ENCODE assay signal across 8 mouse cellular contexts in genomic region chr7:47050366-47050765, GRCm38 (mm10). TPM values are rescaled to one million over a fixed set of nuclear protein-coding genes. Genes with fewer than 3 reads are reported as not detected.
DNase-seq lines count a peak whose midpoint lies in the region; ATAC-seq and TF ChIP-seq lines count a peak whose summit lies in the region.

Gene Tmem86a (plus strand): TSS chr7:47050601.

- H3K9ac ChIP-seq in CH12.LX (ENCODE audit: insufficient read depth, low read depth): peak within 1 kb of the TSS; percentile 15; the same call in 1 of the 2 replicates
- peak within 1 kb of the TSS; percentile 74 for H3K9ac ChIP-seq in forebrain, embryonic 11.5 days (ENCODE audit: low read length)
- peak within 1 kb of the TSS; percentile 78 for H3K9ac ChIP-seq in heart, embryonic 16.5 days (ENCODE audit: low read length)
- peak within 1 kb of the TSS; percentile 61 for H3K9ac ChIP-seq in liver, embryonic 15.5 days
- peak within 1 kb of the TSS; percentile 74 for H3K9ac ChIP-seq in neural tube, embryonic 12.5 days

- TF ChIP-seq RAD21 in CH12.LX (IDR thresholded peaks at IDR 0.05; ENCODE audit: low read depth, low read length): no peak

- peak within 1 kb of the TSS; percentile 51 to 74 (median 59) for H3K4me3 ChIP-seq in CH12.LX (replicated peaks in 1 of 3; ENCODE audit: low read depth in 2 of 3, low read length in 2 of 3, poor library complexity in 1 of 3)
- H3K4me3 ChIP-seq in forebrain, embryonic 11.5 days (ENCODE audit: low read depth, low read length): peak within 1 kb of the TSS; percentile 81
- peak within 1 kb of the TSS; percentile 78 for H3K4me3 ChIP-seq in heart, embryonic 16.5 days (ENCODE audit: low read length)
- H3K4me3 ChIP-seq in liver, embryonic 15.5 days (replicated peaks): peak within 1 kb of the TSS; percentile 70
- peak within 1 kb of the TSS; percentile 69 for H3K4me3 ChIP-seq in neural tube, embryonic 12.5 days

- no peak for TF ChIP-seq EP300 in CH12.LX (IDR thresholded peaks at IDR 0.05; ENCODE audit: low read length)

- peaks cover 0 to 8% of the 10 kb centered on the region in 2 experiments for H3K36me3 ChIP-seq in CH12.LX (replicated peaks in 1 of 2; ENCODE audit: control insufficient read depth in 1 of 2, insufficient read depth in 1 of 2, low read length in 1 of 2)
- no peaks in the 10 kb centered on the region for H3K36me3 ChIP-seq in forebrain, embryonic 11.5 days (ENCODE audit: control insufficient read depth, insufficient read depth, low read length)
- H3K36me3 ChIP-seq in heart, embryonic 16.5 days (ENCODE audit: control insufficient read depth, insufficient read depth): peaks cover 5% of the 10 kb centered on the region; the same call in 1 of the 2 replicates
- H3K36me3 ChIP-seq in liver, embryonic 15.5 days (replicated peaks): 0 out of 2 replicates have a peak, but pooled peaks cover 3% of the 10 kb centered on the region
- peaks cover 12% of the 10 kb centered on the region; the same call in 1 of the 2 replicates for H3K36me3 ChIP-seq in neural tube, embryonic 12.5 days

- no peak within 1 kb of the TSS for H3K27ac ChIP-seq in CH12.LX (ENCODE audit: insufficient read depth, low read depth)
- H3K27ac ChIP-seq in forebrain, embryonic 11.5 days (ENCODE audit: low read depth, low read length): peak within 1 kb of the TSS; percentile 76; the same call in 1 of the 2 replicates
- peak within 1 kb of the TSS; percentile 88 for H3K27ac ChIP-seq in heart, embryonic 16.5 days (ENCODE audit: low read length)
- peak within 1 kb of the TSS; percentile 86 for H3K27ac ChIP-seq in liver, embryonic 15.5 days (replicated peaks)
- peak within 1 kb of the TSS; percentile 83 for H3K27ac ChIP-seq in neural tube, embryonic 12.5 days

- H3K4me1 ChIP-seq in CH12.LX (ENCODE audit: control insufficient read depth in 1 of 2, insufficient read depth in 2 of 2): peaks cover 16 to 28% of the 10 kb centered on the region in 2 experiments; a peak in 3 of 4 replicates
- no peaks in the 10 kb centered on the region; the same call in 1 of the 2 replicates for H3K4me1 ChIP-seq in forebrain, embryonic 11.5 days (replicated peaks; ENCODE audit: control insufficient read depth, insufficient read depth, low read length)
- peaks cover 20% of the 10 kb centered on the region for H3K4me1 ChIP-seq in heart, embryonic 16.5 days (ENCODE audit: control insufficient read depth, insufficient read depth, low read length)
- H3K4me1 ChIP-seq in liver, embryonic 15.5 days (replicated peaks): peaks cover 39% of the 10 kb centered on the region
- H3K4me1 ChIP-seq in neural tube, embryonic 12.5 days: peaks cover 26% of the 10 kb centered on the region

- no peak for TF ChIP-seq CTCF in CH12.LX (conservative IDR thresholded peaks at IDR 0.05 in 1 of 2, IDR thresholded peaks at IDR 0.05 in 1 of 2; ENCODE audit: low read depth in 2 of 2, low read length in 2 of 2)

- H3K79me2 ChIP-seq in CH12.LX (replicated peaks; ENCODE audit: control insufficient read depth, extremely low read depth, insufficient read depth, poor library complexity, severe bottlenecking): no peaks in the 10 kb centered on the region

- no peaks in the 10 kb centered on the region for H3K9me3 ChIP-seq in CH12.LX (replicated peaks; ENCODE audit: low read length)
- no peaks in the 10 kb centered on the region for H3K9me3 ChIP-seq in forebrain, embryonic 11.5 days (ENCODE audit: control insufficient read depth, low read length)
- H3K9me3 ChIP-seq in heart, embryonic 16.5 days (replicated peaks; ENCODE audit: control insufficient read depth, low read length): no peaks in the 10 kb centered on the region
- H3K9me3 ChIP-seq in liver, embryonic 15.5 days (replicated peaks): no peaks in the 10 kb centered on the region
- H3K9me3 ChIP-seq in neural tube, embryonic 12.5 days: no peaks in the 10 kb centered on the region

- H3K4me2 ChIP-seq in CH12.LX (ENCODE audit: insufficient read depth, low read depth, poor library complexity, severe bottlenecking): peak within 1 kb of the TSS; percentile 88
- H3K4me2 ChIP-seq in forebrain, embryonic 11.5 days (ENCODE audit: low read depth, low read length, severe bottlenecking): peak within 1 kb of the TSS; percentile 72
- H3K4me2 ChIP-seq in heart, embryonic 16.5 days (ENCODE audit: low read depth, low read length): peak within 1 kb of the TSS; percentile 79
- peak within 1 kb of the TSS; percentile 94 for H3K4me2 ChIP-seq in liver, embryonic 15.5 days
- peak within 1 kb of the TSS; percentile 83 for H3K4me2 ChIP-seq in neural tube, embryonic 12.5 days (replicated peaks)

- TF ChIP-seq POLR2A in CH12.LX (IDR thresholded peaks at IDR 0.05; ENCODE audit: low read depth, low read length): peak; percentile 63

- peaks cover 25% of the 10 kb centered on the region for H3K27me3 ChIP-seq in CH12.LX (replicated peaks)
- no peaks in the 10 kb centered on the region for H3K27me3 ChIP-seq in forebrain, embryonic 11.5 days (ENCODE audit: control insufficient read depth, insufficient read depth, low read length)
- no peaks in the 10 kb centered on the region for H3K27me3 ChIP-seq in heart, embryonic 16.5 days (ENCODE audit: control insufficient read depth, insufficient read depth, low read length)
- H3K27me3 ChIP-seq in liver, embryonic 15.5 days: peaks cover 12% of the 10 kb centered on the region
- H3K27me3 ChIP-seq in neural tube, embryonic 12.5 days (replicated peaks): no peaks in the 10 kb centered on the region

- dilution Hi-C loops in CH12.LX (cut with MboI; ENCODE audit: extremely low pct_ligation_motif_present, extremely low pct_unique_long_range_greater_than_20kb, low sequenced_read_pairs): no loop called here

- peak; percentile 93 for DNase-seq in CH12.LX (ENCODE audit: extremely low read depth)
- DNase-seq in c-Kit-positive CD71-positive TER-119-negative erythroid progenitor cells, embryonic 14.5 days (ENCODE audit: low read depth): peak; percentile 86
- peak; percentile 96 for DNase-seq in forebrain, embryonic 11.5 days (ENCODE audit: low spot score)
- peak; percentile 97 for DNase-seq in kidney, postnatal 36 days
- DNase-seq in telencephalon, adult 2 months (ENCODE audit: low read depth, low spot score): peak; percentile 93

- in situ Hi-C loops in CH12.LX (cut with MboI; ENCODE audit: low pct_ligation_motif_present, low pct_unique_long_range_greater_than_20kb, low sequenced_read_pairs): no loop called here

- peak; percentile 99 for ATAC-seq in forebrain, embryonic 11.5 days (replicated peaks; ENCODE audit: low FRiP score)
- ATAC-seq in heart, embryonic 16.5 days (replicated peaks; ENCODE audit: extremely low read depth, insufficient read depth, low FRiP score): peak; percentile 98
- ATAC-seq in liver, embryonic 15.5 days (ENCODE audit: insufficient read depth): peak; percentile 86
- ATAC-seq in neural tube, embryonic 12.5 days (ENCODE audit: low FRiP score, low read depth): peak; percentile 99

- 0% methylated on average over 33 of the region's 33 CpGs for WGBS in forebrain, embryonic 11.5 days
- WGBS in heart, embryonic 16.5 days: under 1% methylated on average over 33 of the region's 33 CpGs
- WGBS in liver, embryonic 15.5 days (ENCODE audit: insufficient replicate concordance): under 1% methylated on average over 33 of the region's 33 CpGs
- WGBS in neural tube, embryonic 12.5 days: under 1% methylated on average over 33 of the region's 33 CpGs

TF ChIP-seq in CH12.LX, 34 proteins besides CTCF, POLR2A, EP300 and RAD21:
- TF ChIP-seq TCF12 (IDR thresholded peaks at IDR 0.05; ENCODE audit: low read depth, low read length): 0 out of 2 replicates have a peak, but pooled peaks have one; percentile 22
- TF ChIP-seq MYC (IDR thresholded peaks at IDR 0.05; ENCODE audit: low read depth, low read length): no peak
- no peak for TF ChIP-seq ELF1 (IDR thresholded peaks at IDR 0.05; ENCODE audit: low read depth, low read length)
- TF ChIP-seq TBP (conservative IDR thresholded peaks at IDR 0.05; ENCODE audit: low read depth, low read length): 0 out of 2 replicates have a peak, but pooled peaks have one; percentile 30
- no peak for TF ChIP-seq PAX5 (IDR thresholded peaks at IDR 0.05; ENCODE audit: low read length)
- TF ChIP-seq KAT2A (IDR thresholded peaks at IDR 0.05; ENCODE audit: insufficient replicate concordance, low read length): no peak
- no peak for TF ChIP-seq MXI1 (IDR thresholded peaks at IDR 0.05; ENCODE audit: low read depth, low read length)
- TF ChIP-seq BHLHE40 (IDR thresholded peaks at IDR 0.05; ENCODE audit: low read depth, low read length): peak; percentile 94

RNA-seq across cellular contexts. Expression of gene Tmem86a, which starts in this region (rescaled TPM):
- total RNA-seq in CH12.LX (2012; rRNA removed) (0.29 and 0.30 TPM in 2 replicates), CH12.LX (2014; rRNA removed) (0.61 and 0.82 TPM in 2 replicates)
- 1.5 and 2.0 TPM in 2 replicates for polyA plus RNA-seq in CH12.LX (2012; ENCODE audit: insufficient read length, low read depth)
- polyA plus RNA-seq in forebrain, embryonic 11.5 days (2014; fragmentation: Nextera tagmentation; extraction: Ambion mirVana): 6.9 and 9.4 TPM in 2 replicates
- 20.1 and 23.0 TPM in 2 replicates for polyA plus RNA-seq in heart, embryonic 16.5 days (2015; fragmentation: Nextera tagmentation; extraction: Ambion mirVana)
- polyA plus RNA-seq in liver, embryonic 15.5 days (2015; fragmentation: Nextera tagmentation; extraction: Ambion mirVana): 24.7 and 28.3 TPM in 2 replicates
- polyA plus RNA-seq in neural tube, embryonic 12.5 days (2016; fragmentation: Nextera tagmentation; extraction: Ambion mirVana): 19.5 TPM in 2 replicates

Comparison
In these comparisons a context has a peak if more than half of its experiments do, and no peak if none do; other contexts are left out.
1. H3K9ac ChIP-seq: peak in every context shown above with its lines; median percentile 78 in heart, embryonic 16.5 days; 74 in forebrain, embryonic 11.5 days; 74 in neural tube, embryonic 12.5 days; 61 in liver, embryonic 15.5 days; 15 in CH12.LX.